Mouse (Mus musculus) erythroblast, embryonic 14.5 days (primary cell): ENCODE data around the gene Pgp. TPM values are rescaled to one million over a fixed set of nuclear protein-coding genes. Genes with fewer than 3 reads are reported as not detected.

Experiments
- H3K27me3 ChIP-seq: 2 replicates; pipeline ENCODE4 v1.6.1; 2012; ENCODE audit warnings: inconsistent platforms; ENCODE audit not compliant: control insufficient read depth
- H3K36me3 ChIP-seq: 2 replicates; pipeline ENCODE4 v1.6.1; 2012; ENCODE audit warnings: mild to moderate bottlenecking, inconsistent platforms; ENCODE audit not compliant: control insufficient read depth
- H3K4me1 ChIP-seq: 2 replicates; pipeline ENCODE4 v1.6.1; 2012; ENCODE audit warnings: inconsistent platforms; ENCODE audit not compliant: control insufficient read depth
- H3K4me3 ChIP-seq: replicated peaks from 2 replicates; pipeline ENCODE3; 2012; ENCODE audit warnings: moderate library complexity, mild to moderate bottlenecking, inconsistent platforms
- H3K9me3 ChIP-seq: 2 replicates; pipeline ENCODE4 v1.6.1; 2012; ENCODE audit warnings: low read length, inconsistent platforms, mixed read lengths; ENCODE audit not compliant: control insufficient read depth
- GATA1 ChIP-seq: IDR thresholded peaks from 2 replicates; pipeline ENCODE4 v1.6.1; 2012; ENCODE audit warnings: low read length, inconsistent platforms, mixed read lengths
- TAL1 ChIP-seq: IDR thresholded peaks from 3 replicates; pipeline ENCODE4 v1.6.1; 2012; ENCODE audit warnings: low read length, inconsistent platforms, mixed read lengths
- polyA plus RNA-seq: library from polyadenylated mRNA; stranded (reverse); fragments of >175 nt; gene quantifications from 2 replicates; pipeline ENCODE4 v1.2.3, GENCODE M21; 2012

Pgp gene
- polyA plus RNA-seq, 1 experiment: 13.0 TPM

DNA sequence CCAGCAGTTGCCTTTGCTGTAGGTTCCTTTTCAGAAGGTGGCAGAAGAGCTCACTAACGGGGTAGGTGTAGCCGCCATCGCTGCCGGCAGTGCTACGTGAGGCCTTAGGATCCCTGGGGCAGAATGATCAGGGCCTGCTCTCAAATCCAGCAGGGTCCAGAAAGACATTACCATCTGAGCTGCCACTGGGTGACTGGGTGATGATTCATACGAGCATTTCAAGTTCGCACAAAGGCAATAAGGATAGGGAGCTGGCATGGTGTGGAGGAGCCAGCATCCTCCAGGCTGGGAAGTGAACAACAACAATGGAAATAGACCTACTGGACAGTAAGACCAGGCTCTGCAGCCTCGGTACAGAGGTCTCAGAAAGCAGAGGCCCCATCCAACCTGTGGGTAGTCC is 29.8 kb upstream of the Pgp start:
- H3K9me3 ChIP-seq: no peaks in the 10 kb centered on the region
- no peaks in the 10 kb centered on the region; the same call in 1 of the 2 replicates for H3K4me1 ChIP-seq
- TF ChIP-seq GATA1: no peak
- TF ChIP-seq TAL1: no peak
- H3K27me3 ChIP-seq: no peaks in the 10 kb centered on the region
- no peak overlapping the region for H3K4me3 ChIP-seq
- peaks cover 99% of the 10 kb centered on the region for H3K36me3 ChIP-seq

DNA sequence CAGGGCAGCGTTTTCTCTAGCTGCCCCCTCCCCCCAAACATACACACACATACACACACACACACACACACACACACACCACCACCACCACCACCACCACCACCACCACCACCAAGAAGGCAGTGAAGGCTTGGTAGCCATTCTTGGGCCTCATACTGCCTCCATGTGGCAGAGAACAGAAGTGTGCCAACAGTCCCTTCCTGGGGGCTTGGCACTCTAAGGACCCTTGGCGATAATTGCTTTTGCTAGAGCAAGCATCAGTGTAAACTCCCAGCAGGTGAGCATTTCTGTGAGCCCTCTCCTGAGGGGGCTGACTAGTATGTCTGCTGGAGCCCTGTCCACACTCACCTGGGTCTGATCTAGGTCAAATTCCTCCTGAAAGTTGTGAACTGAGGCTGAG is 29.0 kb upstream of the Pgp start:
- TF ChIP-seq GATA1: no peak
- no peak for TF ChIP-seq TAL1
- H3K9me3 ChIP-seq: no peaks in the 10 kb centered on the region
- peaks cover 99% of the 10 kb centered on the region for H3K36me3 ChIP-seq
- H3K4me3 ChIP-seq: no peak overlapping the region
- H3K4me1 ChIP-seq: no peaks in the 10 kb centered on the region; the same call in 1 of the 2 replicates
- no peaks in the 10 kb centered on the region for H3K27me3 ChIP-seq

DNA sequence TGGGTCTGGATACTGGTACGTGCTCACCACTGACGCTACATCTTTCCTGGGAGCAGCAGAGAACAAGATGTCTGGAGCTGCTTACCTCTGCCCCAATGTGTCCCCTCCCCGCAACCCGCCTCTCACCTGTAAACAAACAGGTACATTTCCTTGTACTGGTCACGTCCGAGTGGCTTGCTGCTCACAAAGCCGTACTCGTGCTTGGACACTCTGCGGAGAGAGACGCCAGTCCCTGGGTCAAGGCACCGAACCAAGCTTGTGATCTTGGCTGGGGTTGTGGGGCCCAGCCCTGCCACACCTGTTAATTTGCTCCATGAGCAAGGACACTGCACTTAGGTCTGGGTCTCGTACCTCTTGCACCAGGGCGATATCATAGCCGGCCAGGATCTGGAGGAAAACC is 28.1 kb upstream of the Pgp start:
- H3K36me3 ChIP-seq: peaks cover 100% of the 10 kb centered on the region
- H3K4me3 ChIP-seq: no peak overlapping the region
- no peaks in the 10 kb centered on the region for H3K9me3 ChIP-seq
- TF ChIP-seq TAL1: no peak
- TF ChIP-seq GATA1: no peak
- no peaks in the 10 kb centered on the region; the same call in 1 of the 2 replicates for H3K4me1 ChIP-seq
- H3K27me3 ChIP-seq: no peaks in the 10 kb centered on the region; the same call in 1 of the 2 replicates

DNA sequence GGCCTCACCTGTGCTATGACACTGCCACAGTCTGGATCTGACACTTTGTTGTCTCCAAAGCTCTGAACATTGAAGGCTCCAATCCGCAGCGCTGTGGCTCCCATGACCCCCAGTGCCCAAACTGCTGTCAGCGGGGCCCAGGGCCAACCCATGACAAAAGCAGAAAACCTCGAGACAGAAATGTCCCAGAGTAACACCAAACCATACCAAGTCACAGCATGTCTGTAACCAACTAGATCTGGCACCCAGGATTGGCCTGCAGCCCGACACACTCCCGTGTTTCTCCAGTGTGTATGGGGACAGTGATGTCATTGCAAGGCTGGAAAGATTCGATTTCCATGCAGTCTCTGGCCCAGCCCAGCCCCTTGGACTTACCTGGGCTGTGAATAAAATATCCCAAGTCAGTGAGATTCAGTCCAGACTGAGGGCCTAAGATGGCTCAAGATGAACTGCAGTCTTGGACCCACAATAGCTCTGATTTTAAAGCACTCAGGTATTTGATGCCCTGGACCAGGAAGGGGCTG is 27.5 kb upstream of the Pgp start, which contains the start of gene Dnase1l2:
TSS of gene Dnase1l2 (minus strand) at position 474 of the 524 bp plus-strand sequence.
- TF ChIP-seq GATA1: no peak
- TF ChIP-seq TAL1: no peak
- H3K4me3 ChIP-seq: no peak within 1 kb of the TSS
- H3K36me3 ChIP-seq: peaks cover 100% of the 10 kb centered on the region
- no peaks in the 10 kb centered on the region; the same call in 1 of the 2 replicates for H3K27me3 ChIP-seq
- no peaks in the 10 kb centered on the region for H3K9me3 ChIP-seq
- H3K4me1 ChIP-seq: no peaks in the 10 kb centered on the region; the same call in 1 of the 2 replicates

DNA sequence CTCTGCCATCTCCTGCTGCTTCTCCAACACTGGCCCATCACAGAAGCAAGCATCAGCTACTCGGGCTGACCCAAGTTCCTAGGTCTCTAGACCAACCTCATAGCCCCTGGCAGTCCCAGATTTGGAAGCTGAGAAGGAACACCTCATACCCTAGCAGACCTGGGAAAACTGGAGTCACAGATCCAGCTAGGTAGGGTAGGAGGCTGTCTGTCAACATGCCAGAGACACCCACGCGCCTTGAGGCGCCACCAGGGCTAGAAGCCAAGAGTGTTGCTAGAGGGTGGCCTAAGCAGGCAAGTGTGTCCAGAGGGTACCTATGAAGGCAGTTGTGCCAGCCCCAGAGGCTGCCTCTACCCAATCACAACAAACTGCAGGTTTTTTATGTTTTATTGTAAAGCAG is 26.8 kb upstream of the Pgp start:
- Histone ChIP-seq H3K27me3 (no peaks in the 10 kb centered on the region; the same call in 1 of the 2 replicates), H3K9me3 (no peaks in the 10 kb centered on the region), H3K4me3 (no peak overlapping the region), H3K4me1 (no peaks in the 10 kb centered on the region; the same call in 1 of the 2 replicates), H3K36me3 (peaks cover 100% of the 10 kb centered on the region)
- no peak for TF ChIP-seq GATA1
- TF ChIP-seq TAL1: no peak

DNA sequence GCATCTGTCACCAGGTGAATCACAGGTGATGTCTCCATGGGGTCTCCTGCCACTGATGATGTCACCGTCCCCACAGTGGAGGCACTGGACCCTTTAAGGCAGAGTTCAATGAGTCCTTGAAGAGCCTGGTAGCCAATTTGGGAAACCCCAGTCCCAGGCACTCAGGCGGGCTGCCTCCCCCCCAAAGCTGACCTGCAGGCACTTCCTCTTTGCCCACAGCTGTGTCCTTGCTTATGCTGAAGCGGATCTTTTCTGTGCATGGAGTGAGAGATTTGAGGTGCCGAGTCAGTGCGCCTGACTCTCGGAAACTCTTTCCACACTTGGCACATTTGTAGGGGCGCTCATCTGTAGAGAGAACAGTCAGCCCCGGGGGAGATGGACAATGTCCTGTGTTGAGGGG is 23.6 kb upstream of the Pgp start:
- Histone ChIP-seq H3K4me3 (no peak overlapping the region), H3K4me1 (peaks cover 23% of the 10 kb centered on the region), H3K27me3 (no peaks in the 10 kb centered on the region; the same call in 1 of the 2 replicates), H3K36me3 (peaks cover 100% of the 10 kb centered on the region), H3K9me3 (no peaks in the 10 kb centered on the region)
- TF ChIP-seq TAL1 (no peak), GATA1 (no peak)

DNA sequence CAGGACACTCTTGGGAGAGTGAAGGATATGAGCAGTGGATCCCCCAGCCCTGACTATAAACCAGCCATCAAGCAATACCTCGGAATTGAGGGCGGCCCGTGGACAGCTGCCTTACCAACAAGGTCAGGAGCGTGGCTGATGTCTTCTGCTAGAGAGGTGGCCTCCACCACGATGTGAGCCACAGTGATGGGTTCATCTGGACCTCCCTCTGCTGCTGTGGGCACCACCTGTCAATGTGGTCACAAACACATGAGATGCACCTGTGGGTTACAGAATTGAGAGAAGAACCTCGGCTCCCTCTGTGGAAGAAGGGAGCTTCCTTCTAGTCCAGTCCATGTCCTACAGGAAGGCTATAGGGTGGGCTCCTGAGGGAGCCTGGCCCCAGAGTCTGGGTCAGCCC is 20.7 kb upstream of the Pgp start:
- Histone ChIP-seq H3K9me3 (no peaks in the 10 kb centered on the region), H3K27me3 (no peaks in the 10 kb centered on the region; the same call in 1 of the 2 replicates), H3K4me3 (no peak overlapping the region), H3K4me1 (peaks cover 49% of the 10 kb centered on the region), H3K36me3 (peaks cover 88% of the 10 kb centered on the region)
- TF ChIP-seq TAL1 (no peak), GATA1 (no peak)

DNA sequence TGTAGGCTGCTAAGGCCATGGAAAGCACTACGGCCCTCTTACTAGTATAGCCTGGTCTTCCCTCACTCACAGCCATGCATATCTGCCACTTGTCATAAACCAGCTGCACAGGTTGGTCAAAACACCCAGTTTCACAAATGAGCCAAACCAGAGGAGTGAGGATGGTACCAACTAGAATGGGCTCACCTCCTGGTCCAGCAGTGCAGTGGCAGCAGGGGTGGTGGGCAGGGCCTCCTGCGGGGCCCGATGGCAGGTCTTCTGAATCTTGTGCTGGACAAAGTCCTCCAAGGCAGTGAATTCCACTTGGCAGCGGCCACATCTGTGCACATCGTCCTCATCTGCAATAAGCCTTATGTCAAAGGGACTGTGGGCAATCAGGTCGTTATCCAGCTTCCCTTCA is 19.0 kb upstream of the Pgp start:
- no peak overlapping the region for H3K4me3 ChIP-seq
- TF ChIP-seq GATA1 (no peak), TAL1 (no peak)
- H3K27me3 ChIP-seq: no peaks in the 10 kb centered on the region; the same call in 1 of the 2 replicates
- H3K36me3 ChIP-seq: peaks cover 76% of the 10 kb centered on the region
- peaks cover 53% of the 10 kb centered on the region for H3K4me1 ChIP-seq
- no peaks in the 10 kb centered on the region for H3K9me3 ChIP-seq

DNA sequence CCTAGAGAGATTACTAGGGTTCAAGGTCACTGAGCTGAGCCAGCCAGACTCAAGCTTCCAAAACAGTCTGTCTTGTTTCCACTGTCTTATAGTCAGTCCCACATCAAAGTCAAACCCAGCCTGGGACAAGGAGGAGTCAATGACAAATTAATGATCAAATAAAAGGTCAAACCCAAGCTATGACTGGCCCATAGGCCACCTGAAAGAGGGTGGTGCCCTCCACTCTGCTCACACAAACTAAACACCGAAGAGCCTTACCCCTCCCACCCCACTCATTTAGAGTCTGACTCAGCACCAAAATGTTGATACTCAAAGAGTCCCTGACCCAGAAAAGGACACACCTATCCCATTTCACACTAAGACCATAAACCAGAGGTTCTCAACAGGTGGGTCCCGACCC is 16.8 kb upstream of the Pgp start:
- no peak for TF ChIP-seq GATA1
- TF ChIP-seq TAL1: no peak
- no peaks in the 10 kb centered on the region for H3K27me3 ChIP-seq
- H3K9me3 ChIP-seq: no peaks in the 10 kb centered on the region
- H3K4me1 ChIP-seq: peaks cover 62% of the 10 kb centered on the region
- peaks cover 74% of the 10 kb centered on the region for H3K36me3 ChIP-seq
- H3K4me3 ChIP-seq: peak overlapping the region; percentile 78
